Mouse (Mus musculus): ENCODE results near the gene Celf2. TPM values are rescaled to one million over a fixed set of nuclear protein-coding genes. Genes with fewer than 3 reads are reported as not detected.

The Celf2 gene
- polyA plus RNA-seq (2014; fragmentation: Illumina TruSeq; extraction: RNeasy Lipid Tissue Mini Kit (QIAGEN cat#74804); ENCODE audit: low read depth, low replicate concordance) = 7.4 TPM

GRCm38 (mm10) chr2:7509463-7509862, at the start of gene Celf2:
Celf2 (minus strand) TSS chr2:7509563.

